In the genomic region with DNA sequence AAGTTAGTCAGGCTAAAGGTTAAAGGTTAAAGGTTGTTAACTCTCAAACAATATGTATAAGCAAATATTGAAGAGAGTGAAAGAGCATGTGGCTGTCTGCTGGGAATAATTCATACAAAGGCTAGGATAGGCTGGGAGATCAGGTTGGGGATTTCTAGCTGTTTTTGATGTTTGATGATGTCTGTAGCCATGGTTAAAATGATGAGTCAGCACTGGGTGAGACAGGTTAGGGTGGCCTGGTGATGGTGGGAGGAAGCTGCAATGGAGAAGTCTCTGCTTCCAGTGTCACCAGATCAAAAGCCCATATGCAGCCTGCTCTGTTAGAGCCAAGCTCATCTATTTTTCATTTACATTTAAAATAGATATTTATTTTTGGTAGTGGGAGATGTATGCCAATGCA, we compare ENCODE assay signal across 22 mouse cellular contexts. TPM values are rescaled to one million over a fixed set of nuclear protein-coding genes. Genes with fewer than 3 reads are reported as not detected.
DNase-seq lines count a peak whose midpoint lies in the region; ATAC-seq and TF ChIP-seq lines count a peak whose summit lies in the region.
"Had no signal": no experiment of that assay in that cellular context is flagged by ENCODE, and none has a peak within 500 bp of the region (broad histone marks: within the 10 kb centered on the region; RNA-seq: fewer than 3 reads in every experiment).

No protein-coding gene starts in this region.

- H3K9ac ChIP-seq in liver, postnatal 0 days (replicated peaks), result no peak overlapping the region
- H3K9ac ChIP-seq in liver, embryonic 12.5 days, result no peak overlapping the region
- H3K9ac ChIP-seq in CH12.LX (ENCODE audit: insufficient read depth, low read depth), result no peak overlapping the region

- H3K27ac ChIP-seq in liver, postnatal 0 days (ENCODE audit: low read depth), result no peak overlapping the region
- H3K27ac ChIP-seq in liver, embryonic 12.5 days, result no peak overlapping the region
- no peak overlapping the region for H3K27ac ChIP-seq in CH12.LX (ENCODE audit: insufficient read depth, low read depth)

- H3K36me3 ChIP-seq in liver, postnatal 0 days (replicated peaks; ENCODE audit: insufficient read depth, low read length), result peaks cover 53% of the 10 kb centered on the region
- H3K36me3 ChIP-seq in liver, embryonic 12.5 days, result peaks cover 63% of the 10 kb centered on the region
- H3K36me3 ChIP-seq in CH12.LX (replicated peaks in 1 of 2; ENCODE audit: control insufficient read depth in 1 of 2, insufficient read depth in 1 of 2, low read length in 1 of 2), result peaks cover 52 to 66% of the 10 kb centered on the region in 2 experiments

- H3K4me3 ChIP-seq in liver, postnatal 0 days (ENCODE audit: low read depth, low read length), result no peak overlapping the region
- H3K4me3 ChIP-seq in liver, embryonic 12.5 days, result no peak overlapping the region
- no peak overlapping the region for H3K4me3 ChIP-seq in CH12.LX (replicated peaks in 1 of 3; ENCODE audit: low read depth in 2 of 3, low read length in 2 of 3, poor library complexity in 1 of 3)

- peak overlapping the region; percentile 8; the same call in 1 of the 2 replicates for H3K4me2 ChIP-seq in liver, postnatal 0 days (ENCODE audit: low read depth, low read length)
- H3K4me2 ChIP-seq in liver, embryonic 12.5 days, result no peak overlapping the region
- H3K4me2 ChIP-seq in CH12.LX (ENCODE audit: insufficient read depth, low read depth, poor library complexity, severe bottlenecking), result no peak overlapping the region

- no peak for TF ChIP-seq POLR2A in CH12.LX (IDR thresholded peaks at IDR 0.05; ENCODE audit: low read depth, low read length)

- no peaks in the 10 kb centered on the region for H3K9me3 ChIP-seq in liver, postnatal 0 days (ENCODE audit: low read length)
- no peaks in the 10 kb centered on the region for H3K9me3 ChIP-seq in liver, embryonic 12.5 days (replicated peaks)
- H3K9me3 ChIP-seq in CH12.LX (replicated peaks; ENCODE audit: low read length), result no peaks in the 10 kb centered on the region
- H3K9me3 ChIP-seq: G1E had no signal

- no peak for ATAC-seq in liver, postnatal 0 days
- ATAC-seq in liver, embryonic 12.5 days, result no peak
- ATAC-seq in frontal cortex, adult (ENCODE audit: low TSS enrichment), result no peak
- ATAC-seq: activated CD4-positive, CD25-positive, alpha-beta regulatory T cell, adult 4 months; CD4-positive, CD25-positive, alpha-beta regulatory T cell, adult 4 months; Patski had no signal

- in situ Hi-C loops in CH12.LX (cut with MboI; ENCODE audit: low pct_ligation_motif_present, low pct_unique_long_range_greater_than_20kb, low sequenced_read_pairs), result loop anchor here (10.0 kb wide), 1 partner anchor 112 kb away; a partner anchor contains a TSS

- no peaks in the 10 kb centered on the region for H3K27me3 ChIP-seq in liver, postnatal 0 days (ENCODE audit: insufficient read depth, low read length)
- peaks cover 8% of the 10 kb centered on the region; the same call in 1 of the 2 replicates for H3K27me3 ChIP-seq in liver, embryonic 12.5 days (replicated peaks)
- no peaks in the 10 kb centered on the region for H3K27me3 ChIP-seq in CH12.LX (replicated peaks)
- H3K27me3 ChIP-seq: Patski had no signal

- TF ChIP-seq EP300 in liver, postnatal 0 days (IDR thresholded peaks at IDR 0.05; ENCODE audit: low read depth), result no peak
- no peak for TF ChIP-seq EP300 in CH12.LX (IDR thresholded peaks at IDR 0.05; ENCODE audit: low read length)

- TF ChIP-seq RAD21 in CH12.LX (IDR thresholded peaks at IDR 0.05; ENCODE audit: low read depth, low read length), result no peak

- TF ChIP-seq CTCF in liver, postnatal 0 days (IDR thresholded peaks at IDR 0.05; ENCODE audit: low read depth), result no peak
- TF ChIP-seq CTCF in CH12.LX (conservative IDR thresholded peaks at IDR 0.05 in 1 of 2, IDR thresholded peaks at IDR 0.05 in 1 of 2; ENCODE audit: low read depth in 2 of 2, low read length in 2 of 2), result no peak

- peaks cover 35% of the 10 kb centered on the region for H3K4me1 ChIP-seq in liver, postnatal 0 days (ENCODE audit: insufficient read depth)
- peaks cover 40% of the 10 kb centered on the region for H3K4me1 ChIP-seq in liver, embryonic 12.5 days
- H3K4me1 ChIP-seq in CH12.LX (ENCODE audit: control insufficient read depth in 1 of 2, insufficient read depth in 2 of 2), result peaks cover 11 to 30% of the 10 kb centered on the region in 2 experiments

- dilution Hi-C loops in CH12.LX (cut with MboI; ENCODE audit: extremely low pct_ligation_motif_present, extremely low pct_unique_long_range_greater_than_20kb, low sequenced_read_pairs), result no loop called here

- DNase-seq in liver, postnatal 0 days, result no peak
- no peak for DNase-seq in CH12.LX (ENCODE audit: extremely low read depth)
- DNase-seq in induced T-regulatory cell, adult 2 months (ENCODE audit: low read depth), result peak; percentile 21
- DNase-seq in adipocyte (ENCODE audit: low spot score), result no peak
- DNase-seq: adrenal gland, adult 2 months; adrenal gland, adult 8-10 months; adrenal gland, postnatal 10 days; adrenal gland, postnatal 14 days; adrenal gland, postnatal 25 days; adrenal gland, postnatal 36 days; B cell, adult 2 months; cerebellum, adult 11 months; cerebellum, adult 11-12 months; cerebellum, adult 18-20 months; cerebellum, adult 2 months; cerebellum, adult 8-10 months had no signal

- H3K79me2 ChIP-seq in CH12.LX (replicated peaks; ENCODE audit: control insufficient read depth, extremely low read depth, insufficient read depth, poor library complexity, severe bottlenecking), result peaks cover 64% of the 10 kb centered on the region

TF ChIP-seq in CH12.LX, 34 proteins besides CTCF, POLR2A, EP300 and RAD21:
- TF ChIP-seq PAX5 (IDR thresholded peaks at IDR 0.05; ENCODE audit: low read length), result no peak
- peak; percentile 93 for TF ChIP-seq MAFK (IDR thresholded peaks at IDR 0.05; ENCODE audit: insufficient replicate concordance, low read length)

RNA-seq across cellular contexts. Expression of a gene that starts 3.5 kb away (rescaled TPM):
- polyA plus RNA-seq in liver, postnatal 0 days (2015; fragmentation: Nextera tagmentation; extraction: Ambion mirVana), result 45.9 and 56.7 TPM in 2 replicates
- polyA plus RNA-seq in liver, embryonic 12.5 days (2016; fragmentation: Nextera tagmentation; extraction: Ambion mirVana), result 106 and 111 TPM in 2 replicates
- total RNA-seq in CH12.LX (2012; rRNA removed) (73.5 and 112 TPM in 2 replicates), CH12.LX (2014; rRNA removed) (137 and 145 TPM in 2 replicates)
- polyA plus RNA-seq in CH12.LX (2012; ENCODE audit: insufficient read length, low read depth), result 144 and 150 TPM in 2 replicates

RNA-seq across cellular contexts. Expression of a gene that starts 15.0 kb away (rescaled TPM):
- polyA plus RNA-seq in liver, postnatal 0 days (2015; fragmentation: Nextera tagmentation; extraction: Ambion mirVana), result 39.5 and 39.7 TPM in 2 replicates
- 45.0 and 48.8 TPM in 2 replicates for polyA plus RNA-seq in liver, embryonic 12.5 days (2016; fragmentation: Nextera tagmentation; extraction: Ambion mirVana)
- total RNA-seq in CH12.LX (2012; rRNA removed), result 21.0 and 21.1 TPM in 2 replicates
- 24.5 and 25.3 TPM in 2 replicates for total RNA-seq in CH12.LX (2014; rRNA removed)
- 25.0 and 27.6 TPM in 2 replicates for polyA plus RNA-seq in CH12.LX (2012; ENCODE audit: insufficient read length, low read depth)

RNA-seq across cellular contexts. Expression of a gene that starts 45.4 kb away (rescaled TPM):
- 3.5 and 4.7 TPM in 2 replicates for polyA plus RNA-seq in liver, postnatal 0 days (2015; fragmentation: Nextera tagmentation; extraction: Ambion mirVana)
- polyA plus RNA-seq in liver, embryonic 12.5 days (2016; fragmentation: Nextera tagmentation; extraction: Ambion mirVana), result 8.2 and 8.7 TPM in 2 replicates
- total RNA-seq in CH12.LX (2012; rRNA removed), result 10.1 and 11.3 TPM in 2 replicates
- total RNA-seq in CH12.LX (2014; rRNA removed), result 8.6 and 9.9 TPM in 2 replicates
- 3.1 and 3.4 TPM in 2 replicates for polyA plus RNA-seq in CH12.LX (2012; ENCODE audit: insufficient read length, low read depth)

RNA-seq across cellular contexts. Expression of a gene that starts 45.6 kb away (rescaled TPM):
- polyA plus RNA-seq in liver, postnatal 0 days (2015; fragmentation: Nextera tagmentation; extraction: Ambion mirVana), result 91.5 and 94.2 TPM in 2 replicates
- polyA plus RNA-seq in liver, embryonic 12.5 days (2016; fragmentation: Nextera tagmentation; extraction: Ambion mirVana), result 93.4 and 93.9 TPM in 2 replicates
- 193 and 211 TPM in 2 replicates for total RNA-seq in CH12.LX (2012; rRNA removed)
- 210 and 227 TPM in 2 replicates for total RNA-seq in CH12.LX (2014; rRNA removed)
- 167 and 193 TPM in 2 replicates for polyA plus RNA-seq in CH12.LX (2012; ENCODE audit: insufficient read length, low read depth)

RNA-seq across cellular contexts. Expression of a gene that starts 55.5 kb away (rescaled TPM):
- polyA plus RNA-seq in liver, postnatal 0 days (2015; fragmentation: Nextera tagmentation; extraction: Ambion mirVana), result 2.1 and 2.8 TPM in 2 replicates
- 13.4 and 13.6 TPM in 2 replicates for polyA plus RNA-seq in liver, embryonic 12.5 days (2016; fragmentation: Nextera tagmentation; extraction: Ambion mirVana)
- total RNA-seq in CH12.LX (2012; rRNA removed) (10.7 and 13.1 TPM in 2 replicates), CH12.LX (2014; rRNA removed) (4.2 and 4.3 TPM in 2 replicates)
- polyA plus RNA-seq in CH12.LX (2012; ENCODE audit: insufficient read length, low read depth), result 10.5 and 13.4 TPM in 2 replicates
